Mouse (Mus musculus) G1E (cell line): ENCODE measurements at regions not wholly inside any gene's neighbourhood (a gene's known extent, or its start where the extent isn't known, plus 50 kb on each side); places are given as distances from the start of the nearest gene placed in this dataset.

Experiments used
- CTCF ChIP-seq: IDR thresholded peaks from 2 replicates; pipeline ENCODE4 v1.5.1; 2012; ENCODE audit warnings: low read depth, low read length, inconsistent platforms, mixed read lengths
- TAL1 ChIP-seq: conservative IDR thresholded peaks from 2 replicates; pipeline ENCODE4 v1.6.1; 2012; ENCODE audit warnings: low read depth, low read length, inconsistent platforms, mixed read lengths

DNA sequence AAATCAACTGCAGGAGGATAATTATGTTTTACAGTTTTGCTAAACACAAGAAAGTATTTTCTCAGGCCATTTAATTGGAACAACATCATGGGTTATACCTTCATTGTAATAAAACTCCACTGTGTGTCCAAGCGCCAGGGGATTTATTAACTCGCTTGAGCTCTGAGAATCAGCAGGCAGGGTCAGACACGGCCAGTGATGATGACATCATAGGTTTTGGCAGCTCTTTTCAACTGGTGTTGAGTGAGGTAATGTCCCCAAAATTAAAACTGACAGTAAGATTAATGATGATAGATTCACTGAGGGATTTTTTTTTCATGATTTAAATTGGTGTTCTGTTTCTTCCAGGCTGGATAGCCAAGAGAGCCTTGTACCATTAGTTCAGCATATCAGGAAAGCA lies 576.7 kb upstream of the Clint1 start:
- TF ChIP-seq CTCF: no peak
- TF ChIP-seq TAL1: no peak
